Mouse (Mus musculus) CD4-positive helper T cell, adult 2 months (primary cell): ENCODE results near the gene Slc39a11.

Source experiments
- DNase-seq: peaks from one replicate; pipeline ENCODE4 v3.0.0-alpha.2; 2012; ENCODE audit warnings: low read depth, missing footprints, low spot score

The Slc39a11 gene

DNA sequence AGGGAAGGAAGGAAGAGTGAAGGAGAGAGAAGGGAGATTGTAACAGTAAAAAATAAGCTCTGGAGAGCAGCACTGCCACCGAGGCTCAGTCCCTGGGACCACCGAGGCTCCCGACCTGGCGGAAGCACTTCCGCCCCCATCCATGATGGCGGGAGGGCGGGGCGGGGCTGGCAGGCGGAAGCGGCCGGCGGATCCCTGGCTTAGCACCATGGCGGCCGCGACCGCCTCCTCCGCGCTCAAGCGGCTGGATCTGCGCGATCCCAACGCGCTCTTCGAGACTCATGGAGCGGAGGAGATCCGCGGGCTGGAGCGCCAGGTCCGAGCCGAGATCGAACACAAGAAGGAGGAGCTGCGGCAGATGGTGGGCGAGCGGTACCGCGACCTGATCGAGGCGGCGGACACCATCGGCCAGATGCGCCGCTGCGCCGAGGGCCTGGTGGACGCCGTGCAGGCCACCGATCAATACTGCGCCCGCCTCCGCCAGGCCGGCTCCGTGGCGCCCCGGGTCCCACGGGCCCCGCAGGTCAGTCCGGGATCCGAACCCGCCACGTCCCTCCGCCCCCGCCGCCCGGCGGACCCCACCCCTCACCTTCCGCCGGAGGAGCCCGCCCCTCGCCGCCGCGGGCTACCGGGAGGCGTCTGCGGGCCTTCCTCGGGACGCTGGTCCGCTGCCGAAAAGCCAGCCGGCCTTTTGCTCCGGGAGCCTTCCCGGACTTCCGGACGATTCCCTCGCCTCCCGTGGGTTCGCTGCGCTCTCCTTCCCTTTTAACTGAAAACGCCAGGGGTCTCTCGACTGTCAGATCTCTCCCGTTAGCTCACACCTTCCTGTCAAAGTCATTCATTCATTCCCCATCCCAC lies at the start of gene Slc39a11:
Gene Slc39a11, minus strand, starts transcription at position 727 of the 858 bp plus-strand sequence.
- DNase-seq = peak; percentile 88

DNA sequence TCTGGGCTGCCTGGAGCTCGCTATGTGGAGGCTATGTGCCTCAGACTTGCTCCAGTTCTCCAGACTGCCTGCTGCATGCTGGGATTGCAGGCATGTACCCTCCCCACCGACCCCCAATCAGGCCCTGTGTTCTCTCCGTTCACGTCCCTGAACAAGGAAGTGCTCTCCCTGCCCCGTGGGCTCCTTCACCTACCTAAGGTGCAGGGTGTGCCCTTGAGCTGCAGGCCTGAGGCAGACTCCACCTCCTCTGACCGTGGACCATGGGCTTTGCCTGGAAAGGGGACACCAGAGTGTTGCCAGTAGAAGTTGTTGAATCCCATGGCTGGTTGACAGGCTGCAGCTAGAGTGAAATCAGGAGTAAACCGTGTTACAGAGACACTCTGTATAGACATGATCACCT lies 49.8 kb upstream of the Slc39a11 start:
- DNase-seq = no peak

DNA sequence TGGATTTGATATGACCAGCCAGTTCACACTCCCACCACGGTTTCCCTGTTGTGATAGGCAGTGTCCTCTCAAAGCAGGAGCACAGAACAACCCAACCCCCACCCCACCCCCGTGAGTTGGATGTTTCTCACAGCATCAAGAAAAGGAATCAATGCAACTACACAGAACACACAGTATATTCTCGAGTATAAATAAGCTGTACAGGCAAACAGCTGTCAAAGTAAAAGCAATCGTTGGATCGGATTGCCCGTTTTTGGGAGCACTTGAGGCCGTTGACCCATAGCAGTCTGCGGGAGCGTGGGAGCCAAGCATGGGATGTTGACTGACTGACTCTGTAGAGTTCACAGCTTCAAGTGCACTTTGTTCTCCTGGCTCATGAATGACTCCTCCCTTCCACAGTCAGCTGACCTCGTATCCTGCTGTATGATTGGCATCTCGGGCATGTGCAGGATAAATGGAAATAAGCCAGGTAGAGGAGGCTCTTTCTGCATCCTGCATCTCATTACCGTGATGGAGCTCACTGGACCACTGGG lies 48.2 kb upstream of the Slc39a11 start:
- no peak for DNase-seq

DNA sequence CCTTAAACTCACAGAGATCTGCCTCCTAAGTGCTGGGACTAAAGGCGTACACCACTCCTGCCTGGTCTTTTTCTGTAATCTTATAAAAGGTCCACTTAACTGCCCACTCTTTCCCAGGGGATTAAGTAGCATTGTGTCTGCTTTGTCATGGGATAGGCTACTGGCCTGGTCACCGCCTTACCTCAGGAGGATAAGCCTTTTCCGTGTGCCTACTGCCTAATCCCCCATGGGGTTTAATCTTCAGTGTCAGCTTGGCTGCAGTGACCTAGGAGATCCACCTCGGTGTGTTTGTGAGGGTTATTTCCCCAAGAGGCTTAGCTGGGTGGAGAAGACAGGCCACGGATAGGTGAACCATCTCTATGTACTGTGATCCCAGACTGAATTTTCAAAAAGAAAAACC lies 47.7 kb upstream of the Slc39a11 start:
- DNase-seq = no peak

DNA sequence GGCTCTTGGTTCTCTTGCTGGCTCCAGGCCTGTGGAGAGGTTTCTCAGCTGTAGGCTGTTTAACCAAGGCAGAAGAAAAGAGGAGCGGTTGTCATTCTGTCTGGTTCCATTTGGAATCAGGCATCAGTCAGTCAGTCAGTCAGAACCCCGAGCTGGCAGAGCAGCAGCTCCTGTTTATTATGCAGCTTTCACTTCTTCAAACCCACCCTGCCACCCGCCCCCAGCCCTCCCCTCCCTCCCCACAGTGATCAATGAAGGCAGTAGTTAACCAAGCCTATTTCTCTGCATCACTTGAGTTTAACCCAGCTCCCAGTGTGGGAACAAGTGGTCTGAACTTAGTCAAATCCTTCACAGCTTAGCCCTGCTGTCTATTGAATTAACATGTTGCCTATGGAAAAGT lies 42.0 kb upstream of the Slc39a11 start:
- DNase-seq = no peak

DNA sequence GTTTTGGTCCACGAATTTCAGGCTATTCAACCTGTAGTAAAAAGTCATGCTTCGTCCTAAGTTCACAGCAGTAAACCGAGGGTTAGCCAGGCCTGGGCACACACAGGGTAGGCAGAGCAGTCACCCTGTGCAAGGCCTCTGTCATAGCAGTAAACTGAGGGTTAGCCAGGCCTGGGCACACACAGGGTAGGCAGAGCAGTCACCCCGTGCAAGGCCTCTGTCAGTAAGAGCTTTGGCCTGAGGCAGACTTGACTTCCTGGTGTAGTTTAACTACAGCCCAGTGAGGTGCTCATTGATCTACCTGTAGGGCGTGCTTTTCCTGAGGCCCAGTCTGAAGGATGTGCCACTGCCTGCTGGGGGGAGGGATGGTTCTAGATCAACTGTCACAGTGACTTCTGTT lies 41.4 kb upstream of the Slc39a11 start:
- DNase-seq = no peak

DNA sequence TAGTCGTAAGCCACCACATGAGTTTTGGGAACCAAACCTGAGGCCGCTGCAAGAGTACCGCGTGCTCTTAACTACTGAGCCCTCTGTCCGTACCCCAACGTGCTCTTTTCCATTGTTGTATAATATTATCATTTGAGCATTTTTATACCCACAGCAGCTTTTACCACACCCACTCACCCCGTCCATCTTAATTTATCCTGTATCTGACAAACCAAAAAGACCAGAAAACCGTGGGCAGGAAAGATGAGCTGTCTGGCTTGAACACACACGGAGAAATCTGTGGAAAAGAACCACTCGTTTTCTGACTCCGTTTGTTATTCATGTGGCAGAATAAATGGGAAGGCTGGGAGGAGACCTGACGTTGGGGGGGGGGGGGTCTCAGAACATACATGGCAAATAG lies 40.6 kb upstream of the Slc39a11 start:
- DNase-seq = no peak

DNA sequence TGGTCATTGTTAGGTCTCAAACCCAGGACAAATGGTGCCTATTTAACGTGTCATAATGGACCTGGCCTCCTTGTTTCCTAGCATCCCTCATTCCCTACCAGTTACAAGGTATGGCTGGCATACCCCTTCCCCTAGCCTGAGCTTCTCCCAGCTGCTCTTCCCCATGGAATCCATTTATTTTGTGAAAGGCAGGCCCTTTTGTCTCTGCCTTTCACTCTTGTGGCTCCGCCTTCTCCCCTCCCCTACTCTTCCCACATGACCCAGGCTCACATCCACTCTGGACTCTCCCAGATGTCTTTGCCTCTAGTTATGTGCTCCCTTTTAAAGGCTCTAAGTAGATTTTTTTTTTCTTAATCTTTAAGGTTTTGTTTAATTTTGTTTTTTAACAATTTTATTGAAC lies 37.2 kb upstream of the Slc39a11 start:
- no peak for DNase-seq

DNA sequence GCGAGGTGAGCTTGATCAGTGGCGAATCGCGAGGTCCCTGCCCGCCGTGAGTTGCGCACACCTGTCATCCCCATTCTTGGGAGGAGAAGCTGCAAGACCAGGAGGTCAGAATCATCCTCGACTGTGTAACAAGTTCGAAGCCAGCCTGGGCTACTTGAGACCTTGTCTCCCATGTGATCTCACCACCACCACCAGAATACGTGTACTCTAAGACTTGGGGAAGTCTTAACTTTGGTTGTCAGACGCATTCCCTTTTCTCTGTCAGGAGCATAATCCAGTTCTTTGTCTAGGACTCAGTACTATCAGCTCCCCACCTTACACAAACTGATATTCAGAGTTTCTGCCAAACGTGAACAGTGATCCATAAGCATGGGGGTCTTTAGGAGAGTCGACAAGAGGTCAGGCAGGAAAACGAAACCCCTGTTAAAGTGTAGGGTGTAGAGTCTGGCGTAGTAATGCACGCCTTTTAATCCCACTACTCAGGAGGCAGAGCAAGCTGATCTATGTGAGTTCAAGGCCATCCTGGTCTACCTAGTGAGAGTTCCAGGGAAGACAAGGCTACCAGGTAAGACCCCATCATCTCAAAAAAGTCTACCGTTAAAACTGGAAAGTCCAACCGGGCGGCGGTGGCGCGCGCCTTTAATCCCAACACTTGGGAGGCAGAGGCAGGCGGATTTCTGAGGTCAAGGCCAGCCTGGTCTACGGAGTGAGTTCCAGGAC lies 35.0 kb upstream of the Slc39a11 start:
- DNase-seq = no peak

DNA sequence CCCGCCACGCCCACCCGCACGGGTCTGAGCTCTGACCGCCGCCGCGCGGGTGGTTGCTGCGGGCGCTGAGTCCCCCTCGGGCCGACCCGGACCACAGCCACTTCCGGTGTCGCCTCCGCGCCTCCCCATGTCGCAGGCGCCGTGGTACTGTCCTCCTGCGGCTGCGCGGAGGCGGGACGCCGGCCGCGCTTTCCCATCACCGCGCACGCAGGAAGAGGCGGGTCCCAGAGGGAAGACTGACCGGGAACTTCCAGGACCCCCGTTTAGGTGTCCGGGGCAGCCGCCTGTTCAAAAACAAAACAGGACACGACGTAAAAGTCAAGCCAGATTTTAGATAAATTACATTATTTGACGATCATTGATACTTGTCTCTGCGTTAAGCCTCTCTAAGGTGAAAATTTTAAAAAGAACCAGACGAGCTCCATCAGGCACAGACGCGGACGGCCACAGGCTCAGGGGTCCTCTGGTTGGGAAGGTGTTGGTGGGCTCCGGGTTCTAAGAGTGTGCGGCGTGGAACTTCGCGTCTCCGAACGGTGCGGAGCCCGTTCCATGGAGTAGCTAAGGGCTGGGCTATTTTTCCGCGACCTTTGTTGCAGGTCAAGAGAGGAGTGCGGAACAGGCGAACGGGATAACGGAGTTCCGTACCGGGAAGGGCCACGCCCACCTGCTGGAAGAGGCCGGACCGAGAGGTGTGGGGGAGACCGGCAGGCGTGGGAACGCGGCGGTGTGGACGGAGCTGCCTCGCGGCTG lies 34.3 kb upstream of the Slc39a11 start, which contains the start of the genes Fam104a and D11Wsu47e:
Gene Fam104a, minus strand, starts transcription at position 199 of the 750 bp plus-strand sequence.
Gene D11Wsu47e, plus strand, starts transcription at position 456 of the 750 bp plus-strand sequence.
- DNase-seq = peak; percentile 97

DNA sequence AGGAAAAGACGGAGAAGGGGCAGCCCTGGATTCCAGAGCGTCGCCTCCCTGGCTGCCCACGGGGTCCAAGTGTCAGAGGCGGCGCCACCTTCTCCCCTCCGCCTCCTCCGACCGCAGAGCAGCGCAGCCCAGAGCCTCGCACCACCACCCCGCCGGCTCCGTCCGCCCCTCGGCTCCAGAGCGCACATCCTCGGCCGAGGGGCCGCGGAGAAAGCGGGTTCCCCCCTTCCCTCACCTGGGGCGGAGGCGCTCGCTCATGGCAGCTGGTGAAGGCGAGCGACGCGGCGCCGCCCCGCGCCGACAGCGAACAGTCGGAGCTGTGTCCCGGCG lies 33.7 kb upstream of the Slc39a11 start:
- DNase-seq = no peak

DNA sequence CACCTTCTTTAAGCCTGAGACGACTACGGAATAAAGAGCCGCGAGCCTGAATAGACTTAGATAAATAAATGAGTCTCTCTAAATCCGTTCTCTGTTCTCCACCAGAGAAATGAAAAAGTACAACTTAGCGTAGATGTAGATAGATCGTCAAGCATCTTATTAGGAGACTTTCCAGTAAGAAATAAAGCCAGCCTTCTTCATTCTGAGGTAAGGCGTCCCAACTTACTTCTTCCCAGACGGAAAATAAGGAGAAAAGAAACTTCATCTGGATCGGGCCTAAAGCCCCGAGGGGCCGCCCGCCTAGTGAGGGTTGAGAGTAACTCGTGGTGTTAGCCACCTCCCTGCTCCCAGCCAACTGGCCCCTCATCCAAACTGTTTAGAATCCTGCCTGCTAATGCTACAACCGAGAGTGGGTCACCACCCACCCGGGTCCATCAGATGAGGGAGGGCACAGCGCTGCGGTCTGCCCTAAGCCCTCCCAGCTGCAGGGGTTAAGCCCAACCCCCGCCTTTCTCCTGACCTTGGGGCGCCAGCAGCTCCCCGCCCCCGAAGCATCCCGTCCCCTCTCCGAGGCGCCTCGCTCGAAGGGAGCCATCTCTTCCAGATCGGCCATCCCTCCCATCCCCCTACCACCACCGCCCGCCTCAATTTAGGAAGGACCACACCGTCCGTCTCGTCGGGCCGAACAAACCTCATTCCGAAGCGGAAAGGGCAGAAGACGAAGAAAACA lies 33.2 kb upstream of the Slc39a11 start:
- DNase-seq = peak; percentile 63

DNA sequence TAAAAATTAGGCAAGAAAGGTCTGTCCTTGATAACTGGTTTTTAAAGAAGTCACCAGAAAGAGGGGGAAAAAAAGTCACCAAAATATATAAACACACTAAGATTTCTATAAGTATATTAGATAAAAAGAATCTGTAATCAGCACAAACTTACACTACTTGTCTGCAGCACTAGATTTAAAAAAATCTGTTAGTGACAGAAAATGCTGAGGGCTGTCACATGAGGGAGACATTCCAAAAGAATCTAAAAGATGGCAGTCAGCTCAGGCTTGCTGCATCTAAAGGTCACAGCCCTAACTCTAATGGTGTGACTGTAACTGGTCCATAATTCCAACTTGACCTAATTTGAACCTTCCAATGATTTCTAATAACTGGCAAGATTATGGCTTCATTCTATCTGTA lies 32.1 kb upstream of the Slc39a11 start:
- DNase-seq = no peak

DNA sequence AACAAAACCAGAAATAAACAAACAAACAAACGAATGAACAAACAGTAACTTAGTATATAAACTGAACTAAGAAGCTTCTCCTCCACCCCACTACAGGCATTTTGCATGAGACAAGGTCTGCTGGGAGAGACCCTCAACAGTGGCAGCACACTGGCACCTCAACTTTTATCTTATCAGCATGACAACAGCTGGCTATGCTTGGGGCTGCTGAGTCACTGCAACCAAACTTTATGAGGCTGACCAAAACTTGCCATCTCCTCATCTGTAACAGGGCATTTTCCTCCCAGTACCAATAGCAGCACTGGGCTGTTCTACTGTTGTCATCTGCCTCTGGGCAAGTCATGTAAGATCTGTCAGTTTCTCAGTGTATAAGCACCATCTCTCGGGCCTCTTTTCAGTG lies 31.1 kb upstream of the Slc39a11 start:
- no peak for DNase-seq

DNA sequence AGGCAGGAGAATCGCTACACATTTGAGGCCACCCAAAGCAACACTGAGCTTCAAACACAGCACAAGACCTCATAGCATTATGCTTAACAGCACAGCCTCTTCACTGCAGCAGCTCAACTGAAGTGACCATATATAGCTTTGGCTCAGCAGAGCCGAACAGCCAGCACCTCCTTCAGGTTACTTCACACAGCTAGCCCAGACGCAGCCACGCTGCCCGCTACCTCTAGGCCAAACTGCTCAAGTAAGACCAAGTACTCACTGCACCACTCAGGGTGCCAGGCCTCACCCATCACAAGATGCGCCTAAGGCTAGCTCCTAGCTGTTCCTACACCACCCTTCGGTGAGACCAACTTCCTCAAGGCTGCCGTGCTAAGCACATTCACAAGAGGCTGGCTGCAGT lies 28.5 kb upstream of the Slc39a11 start:
- DNase-seq = no peak

DNA sequence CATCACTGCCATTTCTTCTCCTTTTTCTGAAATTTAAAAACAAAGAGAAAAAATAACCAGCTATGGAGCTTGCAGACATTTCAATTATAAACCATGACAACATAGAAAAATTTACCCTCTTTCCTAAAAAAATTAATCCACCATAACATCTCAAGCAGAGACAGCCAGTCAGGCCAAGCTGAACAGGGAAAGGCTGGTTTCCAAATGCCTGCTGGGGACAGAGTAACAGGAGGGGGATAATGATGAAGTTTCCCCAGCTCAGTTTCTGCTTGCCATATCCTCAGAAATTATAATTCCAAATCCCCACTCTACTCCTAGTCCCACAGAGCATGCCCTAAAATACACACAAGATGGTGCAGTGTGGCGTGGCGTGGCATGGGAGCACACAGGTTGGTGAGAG lies 27.5 kb upstream of the Slc39a11 start:
- no peak for DNase-seq

DNA sequence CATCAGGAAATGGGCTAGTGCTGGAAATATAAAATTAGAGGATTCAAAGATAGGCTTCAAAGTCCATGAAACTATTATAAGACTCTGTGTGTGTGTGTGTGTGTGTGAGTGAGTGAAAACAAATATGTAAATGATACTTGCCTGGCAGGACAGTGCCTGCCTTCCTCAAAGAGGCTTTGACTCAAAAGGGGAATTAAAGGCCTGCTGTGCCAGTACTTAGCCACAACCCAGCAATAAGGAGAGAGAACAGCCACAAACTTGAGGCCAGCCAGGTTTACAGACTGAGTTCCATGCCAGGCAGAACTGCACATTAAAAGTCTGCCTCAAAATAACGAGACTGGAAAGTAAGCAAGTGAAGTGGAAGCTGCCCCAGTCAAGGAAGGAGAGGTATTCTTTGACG lies 27.0 kb upstream of the Slc39a11 start:
- no peak for DNase-seq

DNA sequence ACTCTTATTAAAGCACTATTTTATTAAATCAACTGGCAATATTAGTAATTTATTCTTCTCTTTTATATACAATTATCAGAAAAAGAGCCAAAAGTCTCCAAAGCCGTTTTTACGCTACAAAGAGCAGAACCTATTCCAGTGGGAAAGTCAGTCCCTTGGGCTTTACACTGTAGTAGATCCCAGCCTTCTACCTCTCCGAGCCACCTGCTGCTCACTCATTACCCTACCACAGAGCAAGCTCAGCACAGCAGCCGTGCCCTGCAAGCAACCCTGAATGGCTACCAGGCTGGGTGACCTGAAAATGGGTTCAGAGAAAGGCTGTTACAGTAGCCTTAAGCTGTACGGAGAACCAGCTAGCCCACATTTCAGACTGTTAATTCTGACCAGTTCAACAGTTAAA lies 24.7 kb upstream of the Slc39a11 start:
- DNase-seq = no peak

DNA sequence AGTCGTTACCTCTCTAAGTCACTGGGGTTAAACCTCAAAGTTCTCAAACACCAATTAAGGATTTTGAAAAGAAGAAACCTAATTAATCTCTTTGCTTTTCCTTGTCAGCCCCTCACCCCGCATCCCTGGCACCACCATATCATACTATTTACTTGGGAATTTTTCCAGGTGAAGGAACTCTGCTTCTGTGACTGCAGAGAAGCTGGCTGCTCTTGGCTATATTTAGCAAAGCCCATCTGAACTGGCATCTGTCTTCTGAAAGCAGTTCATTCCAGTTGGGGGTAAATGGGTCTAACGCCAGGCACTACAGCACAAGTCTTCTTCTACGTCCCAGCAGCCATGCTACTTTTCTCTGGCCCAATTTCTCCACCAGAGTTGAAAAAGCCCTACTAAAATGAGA lies 23.7 kb upstream of the Slc39a11 start:
- no peak for DNase-seq

DNA sequence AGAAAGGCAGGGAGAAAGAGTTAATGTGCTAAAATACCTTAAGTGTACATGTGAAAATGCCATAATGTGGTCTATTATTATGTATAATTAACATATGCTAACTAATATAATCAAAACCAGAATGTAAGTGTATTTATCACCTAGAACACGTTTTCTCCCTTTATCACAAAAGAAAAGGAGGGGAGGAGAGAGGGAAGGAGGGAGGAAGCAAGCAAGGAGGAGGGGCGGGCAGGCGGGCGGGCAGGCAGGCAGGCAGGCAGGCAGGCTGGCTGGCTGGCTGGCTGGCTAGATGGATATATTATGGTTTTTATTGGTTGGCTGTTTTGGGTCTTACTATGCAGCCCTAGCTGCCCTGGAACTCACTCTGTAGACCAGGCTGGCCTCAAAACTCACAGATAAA lies 19.8 kb upstream of the Slc39a11 start:
- DNase-seq = no peak

DNA sequence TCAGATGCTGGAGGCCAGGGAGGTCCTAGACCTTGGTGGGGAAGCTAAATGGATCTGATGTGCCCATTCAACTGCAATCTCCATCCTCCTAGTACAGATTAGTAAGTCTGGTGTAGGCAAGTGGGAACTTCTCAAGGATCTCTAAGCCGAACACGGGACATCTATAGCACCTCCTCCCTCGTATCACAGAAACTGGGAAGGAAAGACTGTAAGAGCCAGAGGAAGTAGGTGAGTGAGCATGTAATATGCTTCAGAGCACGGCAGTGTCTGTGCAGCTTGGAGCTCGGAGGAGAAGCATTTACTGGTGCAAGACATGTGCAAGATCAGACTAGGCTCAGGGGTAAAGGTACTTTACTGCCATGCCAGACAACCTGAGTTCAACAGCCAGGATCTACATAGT lies 19.0 kb upstream of the Slc39a11 start:
- DNase-seq = no peak
